Mouse (Mus musculus) liver, postnatal 0 days (tissue): ENCODE measurements around the gene Agap3.

Source experiments
- CTCF ChIP-seq: sonication (generic); IDR thresholded peaks from 2 replicates; pipeline ENCODE4 v1.5.1; 2016; ENCODE audit warnings: antibody characterized with exemption, low read depth
- EP300 ChIP-seq: IDR thresholded peaks from 2 replicates; pipeline ENCODE4 v1.6.1; 2016; ENCODE audit warnings: antibody characterized with exemption, low read depth, mild to moderate bottlenecking

DNA sequence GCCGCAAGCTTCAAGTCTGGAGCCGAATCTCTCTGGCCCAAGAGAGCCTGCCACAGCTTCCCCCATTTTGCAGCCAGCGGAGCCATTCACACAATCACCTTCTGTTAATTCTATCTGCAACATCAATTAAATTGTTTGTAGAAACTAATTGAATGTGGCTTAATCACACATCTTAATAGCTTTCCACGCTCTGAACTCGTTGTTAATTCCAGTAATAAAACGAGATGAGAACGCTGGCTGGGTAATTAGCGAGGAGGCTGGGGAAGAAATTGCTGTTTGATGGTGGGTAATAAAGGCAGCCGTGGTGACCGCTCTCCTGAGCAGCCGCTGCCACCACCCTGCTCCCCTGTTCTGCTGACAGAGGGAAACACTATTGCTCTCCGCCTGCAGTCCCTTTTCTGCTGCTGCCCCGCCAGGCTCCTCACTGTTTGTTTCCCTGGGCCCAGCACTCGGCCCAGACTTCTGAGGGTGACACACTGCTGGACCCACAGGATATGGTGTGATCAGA lies 38.5 kb downstream of the Agap3 start:
- TF ChIP-seq CTCF (no peak), EP300 (no peak)
